Mouse (Mus musculus): ENCODE measurements around the gene Il22ra2. TPM values are rescaled to one million over a fixed set of nuclear protein-coding genes. Genes with fewer than 3 reads are reported as not detected.

Il22ra2 gene
- total RNA-seq (2012; rRNA removed) (0.08 and 0.13 TPM in 2 replicates), total RNA-seq (2014; rRNA removed) (not detected in 2 replicates), polyA plus RNA-seq (2012; ENCODE audit: insufficient read length, low read depth) (not detected in 2 replicates)

DNA sequence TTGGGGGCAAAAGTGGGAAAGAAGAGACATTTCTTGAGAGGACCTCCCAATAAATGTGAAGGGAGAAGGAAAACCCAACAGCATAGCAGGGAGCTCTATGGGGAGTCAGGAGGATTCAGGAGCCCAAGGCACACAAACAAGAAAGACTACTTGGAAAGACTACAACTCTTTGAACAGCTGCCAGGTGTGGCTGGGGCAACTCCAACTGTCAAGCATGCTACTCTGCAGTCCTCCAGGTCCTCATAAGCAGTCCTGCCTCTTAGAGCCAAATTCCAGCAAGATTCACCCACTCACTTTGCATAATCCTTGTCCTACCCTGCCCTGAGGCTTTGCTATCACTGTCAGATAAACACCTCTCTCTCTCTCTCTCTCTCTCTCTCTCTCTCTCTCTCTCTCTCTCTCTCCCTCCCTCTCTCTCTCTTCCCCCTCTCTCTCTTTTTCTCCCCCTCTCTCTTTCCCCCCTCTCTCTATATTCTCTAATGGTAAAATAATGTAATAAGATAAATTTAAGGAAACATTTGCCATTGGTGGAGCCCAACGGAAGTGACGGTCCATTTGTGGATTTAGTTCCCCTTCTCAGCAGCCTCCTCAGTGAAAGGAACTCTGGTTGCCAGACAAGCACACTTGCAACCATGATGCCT, at the start of gene Il22ra2:
Il22ra2 (plus strand) TSS at position 591 of the 641 bp plus-strand sequence.
- no peak within 1 kb of the TSS for H3K27ac ChIP-seq (ENCODE audit: insufficient read depth, low read depth)
- no peaks in the 10 kb centered on the region for H3K36me3 ChIP-seq (replicated peaks in 1 of 2; ENCODE audit: control insufficient read depth in 1 of 2, insufficient read depth in 1 of 2, low read length in 1 of 2)
- dilution Hi-C loops (cut with MboI; ENCODE audit: extremely low pct_ligation_motif_present, extremely low pct_unique_long_range_greater_than_20kb, low sequenced_read_pairs) = no loop called here
- H3K4me2 ChIP-seq (ENCODE audit: insufficient read depth, low read depth, poor library complexity, severe bottlenecking) = no peak within 1 kb of the TSS
- peaks cover 0 to 13% of the 10 kb centered on the region in 2 experiments; a peak in 2 of 4 replicates for H3K4me1 ChIP-seq (ENCODE audit: control insufficient read depth in 1 of 2, insufficient read depth in 2 of 2)
- H3K27me3 ChIP-seq (replicated peaks) = no peaks in the 10 kb centered on the region
- in situ Hi-C loops (cut with MboI; ENCODE audit: low pct_ligation_motif_present, low pct_unique_long_range_greater_than_20kb, low sequenced_read_pairs) = no loop called here
- no peaks in the 10 kb centered on the region for H3K9me3 ChIP-seq (replicated peaks; ENCODE audit: low read length)
- H3K4me3 ChIP-seq (replicated peaks in 1 of 3; ENCODE audit: low read depth in 2 of 3, low read length in 2 of 3, poor library complexity in 1 of 3) = no peak within 1 kb of the TSS
- no peak within 1 kb of the TSS for H3K9ac ChIP-seq (ENCODE audit: insufficient read depth, low read depth)
- H3K79me2 ChIP-seq (replicated peaks; ENCODE audit: control insufficient read depth, extremely low read depth, insufficient read depth, poor library complexity, severe bottlenecking) = no peaks in the 10 kb centered on the region
- no peak for DNase-seq (ENCODE audit: extremely low read depth)
- TF ChIP-seq MEF2A (IDR thresholded peaks at IDR 0.05; ENCODE audit: borderline replicate concordance, low read depth, low read length) = no peak
- TF ChIP-seq ZMIZ1 (IDR thresholded peaks at IDR 0.05; ENCODE audit: low read depth, low read length) = no peak
- no peak for TF ChIP-seq HCFC1 (IDR thresholded peaks at IDR 0.05; ENCODE audit: low read depth, low read length)

DNA sequence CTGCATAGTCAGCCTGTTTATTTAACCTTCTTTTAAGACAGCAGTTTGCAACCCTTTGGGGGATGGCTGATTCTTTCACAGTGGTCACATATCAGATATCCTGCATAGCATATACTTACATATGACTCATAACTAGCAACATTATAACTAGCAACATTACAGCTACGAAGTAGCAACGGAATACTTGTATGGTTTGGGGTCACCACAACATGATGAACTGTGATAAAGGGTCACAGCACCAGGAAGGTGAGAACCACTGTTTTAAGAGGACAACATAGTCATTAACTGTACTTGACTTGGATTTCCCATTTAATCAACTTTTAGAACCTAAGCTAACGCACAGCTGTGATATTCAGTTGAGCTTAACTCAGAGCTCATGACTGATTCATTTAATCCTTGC, 44.2 kb upstream of the Il22ra2 start:
- dilution Hi-C loops (cut with MboI; ENCODE audit: extremely low pct_ligation_motif_present, extremely low pct_unique_long_range_greater_than_20kb, low sequenced_read_pairs) = no loop called here
- no peak overlapping the region for H3K9ac ChIP-seq (ENCODE audit: insufficient read depth, low read depth)
- H3K79me2 ChIP-seq (replicated peaks; ENCODE audit: control insufficient read depth, extremely low read depth, insufficient read depth, poor library complexity, severe bottlenecking) = no peaks in the 10 kb centered on the region
- H3K36me3 ChIP-seq (replicated peaks in 1 of 2; ENCODE audit: control insufficient read depth in 1 of 2, insufficient read depth in 1 of 2, low read length in 1 of 2) = no peaks in the 10 kb centered on the region
- no peaks in the 10 kb centered on the region for H3K9me3 ChIP-seq (replicated peaks; ENCODE audit: low read length)
- peaks cover 0 to 1% of the 10 kb centered on the region in 2 experiments; a peak in 2 of 4 replicates for H3K4me1 ChIP-seq (ENCODE audit: control insufficient read depth in 1 of 2, insufficient read depth in 2 of 2)
- H3K27ac ChIP-seq (ENCODE audit: insufficient read depth, low read depth) = no peak overlapping the region
- no peak for DNase-seq (ENCODE audit: extremely low read depth)
- H3K4me2 ChIP-seq (ENCODE audit: insufficient read depth, low read depth, poor library complexity, severe bottlenecking) = no peak overlapping the region
- no peaks in the 10 kb centered on the region for H3K27me3 ChIP-seq (replicated peaks)
- H3K4me3 ChIP-seq (replicated peaks in 1 of 3; ENCODE audit: low read depth in 2 of 3, low read length in 2 of 3, poor library complexity in 1 of 3) = no peak overlapping the region
- TF ChIP-seq POLR2AphosphoS2 (IDR thresholded peaks at IDR 0.05; ENCODE audit: low read depth, low read length) = no peak
- TF ChIP-seq ZKSCAN1 (IDR thresholded peaks at IDR 0.05; ENCODE audit: borderline replicate concordance, low read depth, low read length) = no peak
- TF ChIP-seq ZNF384 (IDR thresholded peaks at IDR 0.05; ENCODE audit: low read depth, low read length) = no peak
- no peak for TF ChIP-seq USF2 (conservative IDR thresholded peaks at IDR 0.05; ENCODE audit: low read depth, low read length)
- no peak for TF ChIP-seq UBTF (IDR thresholded peaks at IDR 0.05; ENCODE audit: low read depth, low read length)
- no peak for TF ChIP-seq SMC3 (IDR thresholded peaks at IDR 0.05; ENCODE audit: low read depth, low read length)
- TF ChIP-seq RCOR1 (conservative IDR thresholded peaks at IDR 0.05; ENCODE audit: low read depth, low read length) = no peak
- no peak for TF ChIP-seq MAZ (IDR thresholded peaks at IDR 0.05; ENCODE audit: low read depth, low read length)
- TF ChIP-seq TCF12 (IDR thresholded peaks at IDR 0.05; ENCODE audit: low read depth, low read length) = no peak
- TF ChIP-seq CTCF (conservative IDR thresholded peaks at IDR 0.05 in 1 of 2, IDR thresholded peaks at IDR 0.05 in 1 of 2; ENCODE audit: low read depth in 2 of 2, low read length in 2 of 2) = no peak
- no peak for TF ChIP-seq ZC3H11A (IDR thresholded peaks at IDR 0.05; ENCODE audit: low read depth, low read length)
- in situ Hi-C loops (cut with MboI; ENCODE audit: low pct_ligation_motif_present, low pct_unique_long_range_greater_than_20kb, low sequenced_read_pairs) = no loop called here

Measured in CH12.LX (cell line).